Mouse (Mus musculus): ENCODE data around the gene Itih2.
A peak's percentile ranks its signal among the peaks of the same experiment; 100 is the strongest.

The Itih2 gene

GRCm38 (mm10) chr2:10118751-10119150 is 12.4 kb downstream of the Itih2 start:
- ATAC-seq (ENCODE audit: low TSS enrichment): no peak

DNA sequence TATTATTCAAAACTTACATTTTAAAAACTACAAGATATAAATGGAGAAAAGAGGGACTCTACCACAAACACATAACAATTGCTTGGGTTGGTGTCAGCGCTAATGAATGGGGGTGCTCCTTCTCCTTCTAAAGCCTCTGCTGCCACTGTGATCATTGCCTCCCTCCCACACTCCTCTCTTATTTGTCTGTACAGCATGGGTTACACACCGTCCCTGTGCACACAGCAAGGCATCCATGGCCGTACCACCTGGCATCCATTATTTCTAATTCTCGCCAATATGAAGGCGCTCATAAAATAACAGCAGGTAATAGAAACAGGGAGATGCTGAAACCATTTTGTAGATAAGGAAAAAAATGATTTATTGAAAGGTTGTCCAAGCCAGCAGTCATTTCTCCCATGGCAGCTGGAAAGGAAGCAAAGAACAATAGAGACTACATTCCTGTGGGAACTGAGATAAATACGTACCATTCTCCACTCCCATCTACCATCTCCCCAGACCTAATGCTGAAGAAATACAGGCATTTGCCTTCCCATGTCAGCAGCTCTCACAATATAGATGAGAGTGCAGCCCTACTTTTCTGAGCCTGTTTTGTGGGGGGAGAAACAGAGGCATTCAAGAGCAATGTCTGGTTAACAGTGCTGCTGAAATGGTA is 22.5 kb downstream of the Itih2 start:
- ATAC-seq (ENCODE audit: low TSS enrichment): no peak

DNA sequence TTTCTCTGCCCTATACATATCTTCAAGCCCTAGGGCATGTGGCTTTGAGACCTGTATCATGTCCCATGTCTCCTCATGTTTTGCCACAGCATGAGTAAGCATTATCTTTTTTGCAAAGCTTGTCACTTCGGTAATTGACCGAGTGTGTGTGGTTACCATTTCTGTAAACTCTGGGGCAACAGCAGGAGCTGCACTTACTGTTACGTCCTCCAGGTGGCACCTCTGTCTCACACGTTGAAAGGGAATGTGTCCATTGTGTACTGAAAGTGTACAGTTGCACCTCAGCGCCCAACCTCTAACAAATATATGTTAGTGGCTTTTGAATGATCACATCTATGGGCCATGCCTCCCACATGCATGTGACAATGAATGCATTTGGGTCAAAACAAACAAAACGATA is 30.0 kb downstream of the Itih2 start:
- ATAC-seq (ENCODE audit: low TSS enrichment): peak; percentile 82

GRCm38 (mm10) chr2:10100471-10100870 is 30.7 kb downstream of the Itih2 start:
- ATAC-seq (ENCODE audit: low TSS enrichment): no peak

DNA sequence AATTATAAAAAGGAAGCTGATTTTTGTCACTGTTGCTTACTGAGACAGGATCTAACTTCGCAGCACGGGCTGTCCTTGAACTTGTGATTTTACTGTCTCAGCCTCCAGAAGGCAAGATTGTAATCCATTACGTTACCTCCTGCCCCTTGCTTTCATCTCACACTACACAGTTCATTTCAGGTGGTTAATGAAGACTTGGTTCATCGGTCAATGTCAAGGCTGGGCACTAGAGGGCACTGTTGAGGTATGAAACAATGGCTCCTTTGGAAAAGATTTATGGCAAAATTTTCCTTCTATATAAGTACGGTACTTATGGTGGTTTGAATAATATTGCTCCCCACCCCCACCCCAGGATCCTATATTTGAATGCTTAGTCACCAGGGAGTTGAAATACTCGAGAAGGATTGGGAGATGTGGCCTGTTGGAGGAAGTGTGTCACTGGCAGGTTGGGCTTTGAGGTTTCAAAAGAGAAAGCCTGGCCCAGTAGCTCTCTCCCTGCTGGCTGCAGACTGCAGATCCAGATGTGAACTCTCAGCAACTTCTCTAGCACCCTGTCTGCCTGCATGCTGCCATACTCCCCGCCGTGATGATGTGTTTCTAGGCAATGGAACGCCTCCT is 32.5 kb downstream of the Itih2 start:
- ATAC-seq (ENCODE audit: low TSS enrichment): peak; percentile 65

- ATAC-seq (ENCODE audit: low TSS enrichment): no peak
Observed at GRCm38 (mm10) chr2:10094327-10095100, 36.7 kb downstream of the Itih2 start.

DNA sequence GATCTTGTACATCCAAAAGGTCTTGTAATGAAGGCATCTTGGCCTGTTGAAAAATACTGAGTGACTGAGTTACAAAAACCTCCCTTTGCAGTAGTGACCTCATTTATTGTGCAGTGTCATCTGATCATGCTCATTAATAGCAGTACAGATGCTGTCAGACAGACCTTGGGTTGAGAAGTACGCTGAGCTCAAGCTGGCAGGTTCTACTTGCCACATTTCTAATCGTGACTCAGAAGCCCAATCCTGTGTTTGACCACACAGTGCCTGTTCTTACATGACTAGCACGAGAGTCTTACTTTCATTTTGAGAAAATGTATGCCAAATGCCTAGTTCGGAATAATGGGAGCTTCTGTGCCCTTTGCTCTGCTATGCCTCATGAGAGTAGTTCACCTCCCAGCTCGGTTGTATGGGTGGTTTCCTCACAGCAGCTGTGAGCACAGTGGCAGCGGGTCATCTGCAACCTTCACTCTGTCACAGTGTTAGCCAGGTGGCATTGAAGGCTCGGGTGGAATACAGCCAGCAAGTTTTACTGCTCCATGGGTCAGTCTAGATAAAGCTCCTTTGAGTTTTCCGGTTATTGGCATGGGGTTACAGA is 43.8 kb downstream of the Itih2 start:
- no peak for ATAC-seq (ENCODE audit: low TSS enrichment)

- ATAC-seq (ENCODE audit: low TSS enrichment): no peak
Observed at GRCm38 (mm10) chr2:10082737-10083136, 48.5 kb downstream of the Itih2 start.

- ATAC-seq (ENCODE audit: low TSS enrichment): no peak
Observed at GRCm38 (mm10) chr2:10081453-10082080, 49.6 kb downstream of the Itih2 start.

DNA sequence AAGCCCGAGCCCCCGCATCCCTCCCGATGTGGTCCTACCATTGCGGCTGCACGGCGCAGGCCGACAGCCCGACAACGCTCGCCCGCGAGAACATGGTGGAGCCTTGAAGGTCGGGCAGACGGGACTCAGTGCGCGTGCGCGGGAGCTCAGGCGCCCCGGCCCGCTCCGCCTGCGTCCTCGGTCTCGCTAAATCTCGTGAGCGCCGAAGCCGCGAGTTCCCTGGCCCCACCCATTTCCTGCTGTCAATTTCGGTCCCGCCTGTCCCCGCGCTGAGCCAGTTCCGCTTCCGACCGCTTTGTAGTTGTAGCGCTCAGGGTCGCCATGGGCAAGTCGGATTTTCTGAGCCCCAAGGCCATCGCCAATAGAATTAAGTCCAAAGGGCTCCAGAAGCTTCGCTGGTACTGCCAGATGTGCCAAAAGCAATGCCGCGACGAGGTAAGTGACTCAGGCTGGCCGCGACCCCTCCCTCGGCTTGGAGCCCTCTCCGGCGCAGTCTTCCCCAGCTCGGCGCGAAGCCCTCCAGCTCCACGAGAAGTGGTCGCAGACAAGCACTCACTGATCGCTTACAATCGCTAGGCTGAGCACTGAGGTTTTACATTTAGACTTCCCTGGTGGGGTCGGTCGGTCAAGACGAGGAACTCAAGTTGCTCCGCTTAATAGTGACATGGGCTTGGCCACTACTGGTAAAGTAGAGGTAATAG is 50.7 kb downstream of the Itih2 start, which contains the start of the genes Atp5c1 and Kin:
Atp5c1 (minus strand) TSS at position 201 of the 701 bp plus-strand sequence.
Kin (plus strand) TSS at position 284 of the 701 bp plus-strand sequence.
- ATAC-seq (ENCODE audit: low TSS enrichment): peak; percentile 96

DNA sequence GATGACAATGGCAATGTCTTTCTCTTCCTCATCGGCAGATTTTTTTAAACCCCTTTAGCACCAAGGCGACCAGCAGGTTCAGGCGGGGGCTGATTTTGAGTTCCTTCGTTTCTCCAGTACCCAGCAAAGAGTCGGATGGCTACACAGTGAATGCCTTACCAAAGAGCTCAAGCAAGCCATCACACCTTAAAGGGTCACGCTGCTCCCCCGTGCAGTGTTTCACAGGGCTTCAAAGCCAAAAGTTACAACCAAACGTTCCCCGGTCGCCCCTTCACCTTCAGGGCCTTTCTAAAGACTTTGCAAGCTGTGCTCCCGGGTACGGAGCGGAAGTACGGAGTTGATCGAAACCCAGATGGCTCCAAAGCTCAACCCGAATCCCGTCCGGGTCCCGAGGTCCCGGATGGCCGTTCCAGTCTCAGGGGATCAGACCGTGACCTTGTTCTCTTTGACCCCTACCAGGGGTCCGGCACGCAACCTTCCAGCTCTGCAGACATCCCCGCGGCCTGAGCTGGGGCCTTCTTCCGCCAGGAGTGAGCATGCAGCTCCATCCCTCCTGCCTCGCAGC is 51.4 kb downstream of the Itih2 start:
- peak; percentile 38 for ATAC-seq (ENCODE audit: low TSS enrichment)

GRCm38 (mm10) chr2:10076675-10077074 is 54.5 kb downstream of the Itih2 start:
- ATAC-seq (ENCODE audit: low TSS enrichment): no peak

- no peak for ATAC-seq (ENCODE audit: low TSS enrichment)
Observed at GRCm38 (mm10) chr2:10074470-10074869, 56.7 kb downstream of the Itih2 start.

DNA sequence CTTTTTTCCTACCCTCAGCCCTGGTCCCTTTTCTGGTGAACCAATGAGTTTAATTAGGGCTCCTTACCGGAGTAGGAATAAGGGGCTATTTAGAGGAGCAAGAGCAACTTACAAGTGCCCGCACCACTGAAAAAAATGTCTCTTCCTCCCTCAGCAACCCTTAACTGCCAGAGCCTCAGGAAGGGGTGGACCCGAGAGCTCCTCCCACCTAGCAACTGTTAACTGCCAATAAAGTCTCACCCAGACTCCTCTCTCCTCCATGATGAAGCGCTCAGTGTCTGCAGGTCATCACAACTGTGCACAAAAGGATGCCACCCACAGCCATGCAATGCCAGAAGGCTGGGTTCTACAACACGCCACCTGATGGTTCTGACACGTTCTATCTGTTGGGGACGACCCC is 59.4 kb downstream of the Itih2 start:
- ATAC-seq (ENCODE audit: low TSS enrichment): peak; percentile 41; the same call in 1 of the 2 replicates

GRCm38 (mm10) chr2:10058836-10059235 is 72.4 kb downstream of the Itih2 start:
- ATAC-seq (ENCODE audit: low TSS enrichment): no peak

GRCm38 (mm10) chr2:10051996-10052395 is 79.2 kb downstream of the Itih2 start:
- ATAC-seq (ENCODE audit: low TSS enrichment): no peak

DNA sequence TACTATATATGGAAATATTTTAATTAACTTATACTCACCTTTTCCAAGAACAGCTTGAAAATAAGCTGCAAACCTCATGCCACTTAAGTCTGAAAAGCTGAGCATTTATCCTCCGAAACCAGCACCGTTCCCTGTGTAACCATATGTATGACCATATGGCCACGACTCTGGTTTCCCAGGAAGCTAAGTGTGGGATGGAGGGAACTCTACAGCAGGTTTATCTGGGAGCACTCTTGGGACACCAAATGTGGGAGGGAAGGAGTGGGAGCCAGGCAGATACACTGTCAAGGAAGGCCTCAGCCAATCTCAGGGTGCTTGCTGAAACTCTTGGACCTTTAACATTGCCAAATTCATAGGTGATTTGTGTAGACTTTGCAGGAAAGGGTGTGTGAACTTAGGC is 80.3 kb downstream of the Itih2 start:
- peak; percentile 69 for ATAC-seq (ENCODE audit: low TSS enrichment)

- no peak for ATAC-seq (ENCODE audit: low TSS enrichment)
Observed at GRCm38 (mm10) chr2:10049456-10049855, 81.7 kb downstream of the Itih2 start.

DNA sequence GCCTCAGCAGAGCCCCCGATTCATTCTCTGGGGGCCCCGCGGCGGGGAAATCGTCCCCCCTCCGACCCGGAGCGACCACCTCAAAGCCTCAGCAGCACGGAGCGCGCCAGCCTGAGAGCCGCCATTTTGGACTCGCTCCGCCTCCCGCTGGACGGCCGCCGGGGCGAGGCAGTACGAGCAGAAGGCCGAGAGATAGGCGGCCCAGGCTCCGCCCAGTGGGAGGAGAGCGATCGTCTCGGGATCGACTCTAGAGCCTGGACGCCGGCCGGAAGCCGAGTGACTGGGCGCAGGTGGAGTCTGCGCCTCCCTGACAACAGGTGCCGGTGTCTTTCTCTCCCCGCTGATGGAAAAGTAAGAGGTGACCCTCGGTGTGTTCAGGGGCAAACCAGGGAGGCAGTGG is 82.7 kb downstream of the Itih2 start, which contains the start of gene Taf3:
Taf3 (minus strand) TSS at position 136 of the 400 bp plus-strand sequence.
- peak; percentile 83 for ATAC-seq (ENCODE audit: low TSS enrichment)

DNA sequence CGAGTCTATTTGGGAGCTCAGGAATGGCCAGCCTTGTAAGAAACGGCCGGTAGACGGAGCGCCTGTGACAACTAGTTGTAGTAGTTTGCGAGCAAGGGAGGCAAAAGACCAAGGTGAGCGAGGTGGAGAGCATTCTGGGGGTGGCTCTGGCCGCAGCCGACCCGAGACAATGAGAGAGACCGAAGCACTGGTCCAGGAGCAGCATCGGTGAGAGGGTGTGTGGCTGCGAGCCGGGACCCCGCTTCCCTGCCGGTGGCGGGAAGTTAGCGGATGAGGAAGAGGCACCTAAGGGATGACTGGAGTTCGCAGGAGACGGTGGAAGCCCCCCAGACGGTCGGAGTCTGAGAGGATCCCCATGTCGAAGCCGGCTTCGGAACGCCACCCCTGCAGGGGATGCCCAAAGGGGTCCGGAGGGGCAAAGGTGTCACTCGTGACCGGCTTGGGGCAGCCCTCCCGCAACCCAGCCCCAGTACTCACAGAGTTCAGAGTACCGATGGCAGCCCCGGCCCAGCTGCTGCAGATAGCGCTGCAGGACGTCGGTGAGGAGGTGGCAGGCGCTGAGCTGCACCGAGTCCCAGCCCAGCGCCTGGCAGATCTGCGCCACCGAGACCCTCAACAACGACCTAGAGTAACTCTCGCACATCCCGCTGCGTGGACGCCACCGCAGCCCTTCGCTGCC is 83.3 kb downstream of the Itih2 start:
- peak; percentile 32 for ATAC-seq (ENCODE audit: low TSS enrichment)
